Mouse (Mus musculus) CH12.LX (cell line): Measurements from ENCODE around the gene Emc6. TPM values are rescaled to one million over a fixed set of nuclear protein-coding genes. Genes with fewer than 3 reads are reported as not detected.
A peak's percentile ranks its signal among the peaks of the same experiment; 100 is the strongest.

ENCODE experiments used
- DNase-seq: peaks from one replicate; pipeline ENCODE4 v3.0.0-alpha.2; 2013; ENCODE audit errors: extremely low read depth
- H3K27ac ChIP-seq: 2 replicates; pipeline ENCODE4 v1.5.1; 2012; ENCODE audit warnings: low read depth, mild to moderate bottlenecking, control low read depth, moderate library complexity; ENCODE audit not compliant: insufficient read depth
- H3K27me3 ChIP-seq: replicated peaks from 2 replicates; pipeline ENCODE3; 2012; ENCODE audit warnings: inconsistent platforms
- H3K36me3 ChIP-seq, 2 experiments: replicated peaks in 1 of 2; 2 replicates each; pipeline versions ENCODE3 to v1.6.1; 2012; ENCODE audit warnings: inconsistent platforms in 1 of 2, low read length in 1 of 2, mild to moderate bottlenecking in 1 of 2, mixed read lengths in 1 of 2, moderate library complexity in 1 of 2; ENCODE audit not compliant: control insufficient read depth in 1 of 2, insufficient read depth in 1 of 2
- H3K4me1 ChIP-seq, 2 experiments: 2 replicates each; pipeline ENCODE4 v1.6.1; 2012; ENCODE audit warnings: inconsistent platforms in 1 of 2, moderate library complexity in 1 of 2; ENCODE audit not compliant: insufficient read depth in 2 of 2, control insufficient read depth in 1 of 2
- H3K4me2 ChIP-seq: 2 replicates; pipeline ENCODE4 v1.6.1; 2012; ENCODE audit warnings: low read depth, mild to moderate bottlenecking, control low read depth; ENCODE audit not compliant: poor library complexity, insufficient read depth, severe bottlenecking
- H3K4me3 ChIP-seq, 3 experiments: fragments of 150-350 bp in 1 of 3; sonication (generic) in 1 of 3; replicated peaks in 1 of 3; 2 replicates each; pipeline versions ENCODE3 to v1.5.1; 2011 to 2012; ENCODE audit warnings: low read depth in 2 of 3, low read length in 2 of 3, mild to moderate bottlenecking in 2 of 3, moderate library complexity in 2 of 3, control low read depth in 1 of 3, improper control_type of control experiment in 1 of 3, inconsistent platforms in 1 of 3, mixed read lengths in 1 of 3; ENCODE audit not compliant: poor library complexity in 1 of 3
- H3K79me2 ChIP-seq: replicated peaks from 2 replicates; pipeline ENCODE4 v1.6.1; 2012; ENCODE audit warnings: mild to moderate bottlenecking, moderate library complexity; ENCODE audit not compliant: control insufficient read depth, poor library complexity, insufficient read depth, severe bottlenecking; ENCODE audit errors: extremely low read depth
- H3K9ac ChIP-seq: 2 replicates; pipeline ENCODE4 v1.6.1; 2012; ENCODE audit warnings: low read depth, mild to moderate bottlenecking, control low read depth, moderate library complexity; ENCODE audit not compliant: insufficient read depth
- H3K9me3 ChIP-seq: replicated peaks from 2 replicates; pipeline ENCODE3; 2012; ENCODE audit warnings: low read length, inconsistent platforms, mixed read lengths
- BHLHE40 ChIP-seq: IDR thresholded peaks from 2 replicates; pipeline ENCODE4 v1.6.1; 2011; ENCODE audit warnings: mild to moderate bottlenecking, low read depth, low read length, improper control_type of control experiment
- CHD1 ChIP-seq: IDR thresholded peaks from 2 replicates; pipeline ENCODE4 v1.6.1; 2012; ENCODE audit warnings: low read depth, low read length, improper control_type of control experiment, inconsistent platforms
- CHD2 ChIP-seq: IDR thresholded peaks from 2 replicates; pipeline ENCODE4 v1.6.1; 2011; ENCODE audit warnings: low read length, improper control_type of control experiment
- CTCF ChIP-seq, 2 experiments: IDR thresholded peaks in 1 of 2; conservative IDR thresholded peaks in 1 of 2; 2 replicates each; pipeline ENCODE4 v1.5.1; 2011 to 2012; ENCODE audit warnings: low read depth in 2 of 2, low read length in 2 of 2, improper control_type of control experiment in 1 of 2, inconsistent platforms in 1 of 2, mild to moderate bottlenecking in 1 of 2, moderate library complexity in 1 of 2
- E2F4 ChIP-seq: IDR thresholded peaks from 2 replicates; pipeline ENCODE4 v1.6.1; 2011; ENCODE audit warnings: low read depth, low read length, improper control_type of control experiment; ENCODE audit not compliant: insufficient replicate concordance
- ELF1 ChIP-seq: IDR thresholded peaks from 2 replicates; pipeline ENCODE4 v1.6.1; 2014; ENCODE audit warnings: low read depth, mild to moderate bottlenecking, inconsistent platforms, low read length, improper control_type of control experiment
- EP300 ChIP-seq: IDR thresholded peaks from 2 replicates; pipeline ENCODE4 v1.6.1; 2011; ENCODE audit warnings: low read length, improper control_type of control experiment
- ETS1 ChIP-seq: conservative IDR thresholded peaks from 2 replicates; pipeline ENCODE4 v1.6.1; 2012; ENCODE audit warnings: low read depth, mild to moderate bottlenecking, inconsistent platforms, low read length, improper control_type of control experiment, moderate library complexity
- HCFC1 ChIP-seq: IDR thresholded peaks from 2 replicates; pipeline ENCODE4 v1.6.1; 2012; ENCODE audit warnings: low read depth, mild to moderate bottlenecking, inconsistent platforms, low read length, improper control_type of control experiment
- JUN ChIP-seq: IDR thresholded peaks from 2 replicates; pipeline ENCODE4 v1.6.1; 2011; ENCODE audit warnings: low read depth, mild to moderate bottlenecking, low read length, improper control_type of control experiment, moderate library complexity; ENCODE audit not compliant: insufficient read depth
- KAT2A ChIP-seq: IDR thresholded peaks from 2 replicates; pipeline ENCODE4 v1.6.1; 2012; ENCODE audit warnings: low read length, improper control_type of control experiment, inconsistent platforms; ENCODE audit not compliant: insufficient replicate concordance
- MAFK ChIP-seq: IDR thresholded peaks from 2 replicates; pipeline ENCODE4 v1.6.1; 2011; ENCODE audit warnings: low read length, improper control_type of control experiment; ENCODE audit not compliant: insufficient replicate concordance
- MAX ChIP-seq: IDR thresholded peaks from 2 replicates; pipeline ENCODE4 v1.6.1; 2011; ENCODE audit warnings: low read length, improper control_type of control experiment
- MEF2A ChIP-seq: IDR thresholded peaks from 2 replicates; pipeline ENCODE4 v1.6.1; 2014; ENCODE audit warnings: low read depth, mild to moderate bottlenecking, inconsistent platforms, low read length, improper control_type of control experiment, borderline replicate concordance
- MXI1 ChIP-seq: IDR thresholded peaks from 2 replicates; pipeline ENCODE4 v1.6.1; 2011; ENCODE audit warnings: mild to moderate bottlenecking, low read depth, low read length, improper control_type of control experiment
- MYC ChIP-seq: IDR thresholded peaks from 2 replicates; pipeline ENCODE4 v1.6.1; 2011; ENCODE audit warnings: low read depth, mild to moderate bottlenecking, improper control_type of control experiment, low read length
- NELFE ChIP-seq: IDR thresholded peaks from 2 replicates; pipeline ENCODE4 v1.6.1; 2011; ENCODE audit warnings: low read depth, low read length, improper control_type of control experiment
- NRF1 ChIP-seq: IDR thresholded peaks from 2 replicates; pipeline ENCODE4 v1.6.1; 2014; ENCODE audit warnings: low read depth, mild to moderate bottlenecking, inconsistent platforms, low read length, improper control_type of control experiment, moderate library complexity
- PAX5 ChIP-seq: IDR thresholded peaks from 2 replicates; pipeline ENCODE4 v1.6.1; 2012; ENCODE audit warnings: low read length, inconsistent platforms, mixed read lengths
- RAD21 ChIP-seq: IDR thresholded peaks from 2 replicates; pipeline ENCODE4 v1.6.1; 2011; ENCODE audit warnings: low read depth, mild to moderate bottlenecking, low read length, improper control_type of control experiment, moderate library complexity
- RCOR1 ChIP-seq: conservative IDR thresholded peaks from 2 replicates; pipeline ENCODE4 v1.6.1; 2012; ENCODE audit warnings: low read depth, mild to moderate bottlenecking, inconsistent platforms, low read length, improper control_type of control experiment
- TBP ChIP-seq: conservative IDR thresholded peaks from 2 replicates; pipeline ENCODE4 v1.6.1; 2011; ENCODE audit warnings: low read depth, low read length, improper control_type of control experiment
- TCF12 ChIP-seq: IDR thresholded peaks from 2 replicates; pipeline ENCODE4 v1.6.1; 2014; ENCODE audit warnings: low read depth, mild to moderate bottlenecking, inconsistent platforms, low read length, improper control_type of control experiment
- UBTF ChIP-seq: IDR thresholded peaks from 2 replicates; pipeline ENCODE4 v1.6.1; 2012; ENCODE audit warnings: low read depth, mild to moderate bottlenecking, inconsistent platforms, low read length, improper control_type of control experiment, moderate library complexity
- USF1 ChIP-seq: IDR thresholded peaks from 2 replicates; pipeline ENCODE4 v1.6.1; 2014; ENCODE audit warnings: low read depth, mild to moderate bottlenecking, inconsistent platforms, low read length, improper control_type of control experiment
- USF2 ChIP-seq: conservative IDR thresholded peaks from 2 replicates; pipeline ENCODE4 v1.6.1; 2011; ENCODE audit warnings: low read depth, low read length, improper control_type of control experiment
- ZC3H11A ChIP-seq: IDR thresholded peaks from 2 replicates; pipeline ENCODE4 v1.6.1; 2012; ENCODE audit warnings: low read depth, mild to moderate bottlenecking, inconsistent platforms, low read length, improper control_type of control experiment
- ZKSCAN1 ChIP-seq: IDR thresholded peaks from 2 replicates; pipeline ENCODE4 v1.6.1; 2012; ENCODE audit warnings: low read depth, inconsistent platforms, low read length, improper control_type of control experiment, borderline replicate concordance
- ZMIZ1 ChIP-seq: IDR thresholded peaks from 2 replicates; pipeline ENCODE4 v1.6.1; 2012; ENCODE audit warnings: low read depth, mild to moderate bottlenecking, inconsistent platforms, low read length, improper control_type of control experiment
- ZNF384 ChIP-seq: IDR thresholded peaks from 2 replicates; pipeline ENCODE4 v1.6.1; 2012; ENCODE audit warnings: low read depth, low read length, improper control_type of control experiment, inconsistent platforms
- dilution Hi-C: fragments of 300-500 bp; cut with MboI; formaldehyde crosslinking; loops from 2 replicates; pipeline ENCODE4 v1.14.3; 2020; ENCODE audit warnings: low sequenced_read_pairs; ENCODE audit not compliant: extremely low pct_unique_long_range_greater_than_20kb, extremely low pct_ligation_motif_present
- in situ Hi-C: fragments of 300-500 bp; cut with MboI; formaldehyde crosslinking; loops from 3 replicates; pipeline ENCODE4 v1.14.3; 2019; ENCODE audit warnings: low sequenced_read_pairs, low pct_ligation_motif_present, low pct_unique_long_range_greater_than_20kb, mixed read lengths
- polyA plus RNA-seq: library from polyadenylated mRNA; unstranded; fragments of >175 nt; gene quantifications from 2 replicates; pipeline ENCODE4 v1.2.1, GENCODE M21; 2012; ENCODE audit warnings: low read depth; ENCODE audit not compliant: insufficient read length
- total RNA-seq, 2 experiments: library from RNA; depleted of rRNA; stranded (reverse); fragments of 300-350 nt in 1 of 2; fragments of >200 nt in 1 of 2; gene quantifications; 2 replicates each; pipeline ENCODE4 v1.2.3; 2012 to 2014

The Emc6 gene
- total and polyA plus RNA-seq, 3 experiments = 124 to 292 (median 138) TPM

- no peak for DNase-seq
- H3K79me2 ChIP-seq = no peaks in the 10 kb centered on the region
- H3K27ac ChIP-seq = no peak overlapping the region
- no peaks in the 10 kb centered on the region for H3K4me1 ChIP-seq
- H3K27me3 ChIP-seq = no peaks in the 10 kb centered on the region
- in situ Hi-C loops = no loop called here
- no peak for TF ChIP-seq BHLHE40
- no peak for TF ChIP-seq KAT2A
- TF ChIP-seq HCFC1 = no peak
- TF ChIP-seq UBTF = no peak
- TF ChIP-seq ELF1 = no peak
- TF ChIP-seq CHD2 = no peak
- TF ChIP-seq ZC3H11A = no peak
- TF ChIP-seq MYC = no peak
- no peak for TF ChIP-seq JUN
- TF ChIP-seq NELFE = no peak
- no peak for TF ChIP-seq ETS1
- no peak for TF ChIP-seq USF2
- no peak for TF ChIP-seq NRF1
- TF ChIP-seq E2F4 = no peak
- TF ChIP-seq MAFK = no peak
- no peak for TF ChIP-seq EP300
- TF ChIP-seq TCF12 = no peak
- no peak for TF ChIP-seq ZMIZ1
- no peak for TF ChIP-seq PAX5
- TF ChIP-seq CTCF (conservative IDR thresholded peaks at IDR 0.05 in 1 of 2, IDR thresholded peaks at IDR 0.05 in 1 of 2; ENCODE audit: low read depth in 2 of 2, low read length in 2 of 2) = no peak
- TF ChIP-seq, all 38 proteins: peak for 0
- H3K9me3 ChIP-seq = no peaks in the 10 kb centered on the region
- H3K4me2 ChIP-seq = no peak overlapping the region
- H3K4me3 ChIP-seq = no peak overlapping the region
- H3K9ac ChIP-seq = no peak overlapping the region
- dilution Hi-C loops = no loop called here
- peaks cover 5 to 59% of the 10 kb centered on the region in 2 experiments for H3K36me3 ChIP-seq
These were observed 9.2 kb upstream of the Emc6 start for GRCm38 (mm10) chr11:73185872-73186615.

GRCm38 (mm10) chr11:73177895-73178294 is 1.1 kb upstream of the Emc6 start:
- peak overlapping the region; percentile 86 for H3K4me2 ChIP-seq
- TF ChIP-seq TCF12 (no peak), ELF1 (no peak), TBP (no peak), USF1 (no peak), RAD21 (no peak), EP300 (no peak), MAX (no peak), ZNF384 (no peak), RCOR1 (no peak), ZKSCAN1 (no peak), MAFK (no peak), MXI1 (no peak), JUN (no peak), CHD1 (no peak), PAX5 (no peak), HCFC1 (no peak), UBTF (no peak), CHD2 (no peak), NELFE (no peak), MEF2A (no peak)
- TF ChIP-seq, all 38 proteins: peak for 0
- Histone ChIP-seq H3K9me3 (no peaks in the 10 kb centered on the region), H3K27me3 (peaks cover 30% of the 10 kb centered on the region), H3K4me3 (peak overlapping the region; percentile 22 to 70 (median 64)), H3K9ac (peak overlapping the region; percentile 25; the same call in 1 of the 2 replicates), H3K4me1 (peaks cover 0 to 28% of the 10 kb centered on the region in 2 experiments; a peak in 2 of 4 replicates), H3K27ac (no peak overlapping the region), H3K79me2 (peaks cover 27% of the 10 kb centered on the region), H3K36me3 (peaks cover 3 to 23% of the 10 kb centered on the region in 2 experiments)
- in situ Hi-C loops = no loop called here
- DNase-seq = no peak
- dilution Hi-C loops = no loop called here
